Mouse (Mus musculus) spleen, postnatal 4 days (tissue): ENCODE measurements at regions not wholly inside any gene's neighbourhood (a gene's known extent, or its start where the extent isn't known, plus 50 kb on each side); places are given as distances from the start of the nearest gene placed in this dataset.

ENCODE experiments used
- DNase-seq, 2 experiments: peaks; one replicate each; pipeline ENCODE4 v3.0.0; 2022; ENCODE audit warnings: low spot score in 2 of 2

GRCm38 (mm10) chr1:77567657-77568056 is 52.8 kb upstream of the Epha4 start:
- no peak for DNase-seq
